Mouse (Mus musculus) kidney, adult 8-10 months (tissue): ENCODE measurements around the gene Best1.
A peak's percentile ranks its signal among the peaks of the same experiment; 100 is the strongest.

Experiments
- DNase-seq, 2 experiments: peaks; one replicate each; pipeline ENCODE4 v3.0.0; 2022

The Best1 gene

DNA sequence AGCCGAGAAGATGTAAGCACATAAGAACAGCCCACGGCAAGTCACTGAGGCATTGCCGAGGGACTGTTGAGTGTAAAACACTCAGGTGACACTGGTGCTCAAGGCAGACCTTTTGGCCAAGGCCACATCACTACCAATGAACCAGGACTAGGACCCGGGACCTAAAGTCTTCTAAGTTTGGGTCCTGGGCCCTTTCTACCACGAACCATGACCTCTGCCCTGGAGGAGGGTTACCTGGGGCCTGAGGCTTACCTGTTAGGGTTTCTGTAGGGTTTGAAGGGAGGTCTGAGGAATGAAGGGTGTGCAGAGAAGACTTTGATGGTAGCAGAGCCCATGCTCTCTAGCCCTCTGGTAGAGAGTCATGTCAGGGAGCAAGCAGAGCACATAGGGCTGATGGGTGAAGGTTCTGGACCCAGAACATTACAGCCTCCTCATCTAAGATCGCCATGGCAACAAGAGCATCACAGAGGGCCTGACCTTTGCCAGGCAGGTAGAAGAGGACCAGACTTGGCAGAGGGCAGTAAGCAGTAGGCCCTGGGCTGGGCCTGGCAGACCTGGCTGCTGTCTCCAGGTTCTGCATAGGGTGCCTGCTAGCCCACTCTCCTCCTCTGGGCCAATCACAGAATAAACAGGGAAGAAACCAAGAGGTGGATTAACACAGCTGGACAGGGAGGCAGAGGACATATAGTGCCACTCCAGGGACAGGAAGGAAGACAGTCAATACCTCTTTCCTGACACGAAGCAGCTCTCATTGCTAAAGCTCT lies at the start of gene Best1, which contains the start of gene Rab3il1:
Gene Best1, minus strand, starts transcription at position 428 of the 764 bp plus-strand sequence.
Gene Rab3il1, plus strand, starts transcription at position 464 of the 764 bp plus-strand sequence.
- DNase-seq: no peak

DNA sequence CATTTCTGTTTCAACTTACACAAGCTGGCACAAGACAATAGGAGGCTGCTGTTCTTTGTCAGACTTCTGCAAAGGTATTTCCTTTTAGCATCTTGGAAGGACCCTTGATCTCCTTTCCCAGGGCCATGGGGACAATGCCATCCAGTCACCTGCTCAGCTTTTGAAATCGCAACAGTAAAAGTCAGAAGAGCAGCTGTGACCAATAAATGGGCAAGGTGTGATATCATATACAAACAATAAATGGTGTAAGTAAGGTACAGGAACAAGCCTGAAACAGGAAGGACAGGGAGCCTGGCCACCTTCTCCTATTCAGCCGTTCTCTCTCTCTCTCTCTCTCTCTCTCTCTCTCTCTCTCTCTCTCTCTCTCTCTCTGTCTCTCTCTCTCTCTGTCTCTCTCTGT lies 49.0 kb upstream of the Best1 start:
- DNase-seq: no peak

GRCm38 (mm10) chr19:10049533-10049932 lies 48.1 kb upstream of the Best1 start:
- no peak for DNase-seq

DNA sequence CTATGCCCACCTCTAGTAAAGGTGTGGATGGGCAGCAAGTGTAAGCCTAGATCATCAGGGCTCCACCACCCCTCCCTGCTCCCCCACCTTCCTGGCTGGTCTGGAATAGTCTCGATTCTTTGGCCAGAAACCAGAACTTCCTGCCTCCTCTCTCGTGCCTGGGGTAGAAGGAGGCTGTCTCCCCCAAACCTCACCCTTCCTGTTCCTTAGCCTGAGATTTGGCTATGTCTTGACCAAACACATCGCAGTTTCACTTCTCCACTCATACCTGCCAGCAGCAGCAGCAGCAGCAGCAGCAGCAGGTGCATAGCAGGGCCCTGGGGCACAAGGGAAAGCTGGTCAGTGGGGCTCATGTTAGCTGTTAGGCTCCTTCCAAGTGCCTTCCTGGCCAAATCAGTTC lies 45.5 kb upstream of the Best1 start:
- no peak for DNase-seq

GRCm38 (mm10) chr19:10046346-10046745 lies 44.9 kb upstream of the Best1 start:
- peak; percentile 78 to 82 for DNase-seq

GRCm38 (mm10) chr19:10045707-10046106 lies 44.3 kb upstream of the Best1 start:
- DNase-seq: no peak

GRCm38 (mm10) chr19:10043643-10044042 lies 42.2 kb upstream of the Best1 start:
- DNase-seq: peak; percentile 77 to 81

DNA sequence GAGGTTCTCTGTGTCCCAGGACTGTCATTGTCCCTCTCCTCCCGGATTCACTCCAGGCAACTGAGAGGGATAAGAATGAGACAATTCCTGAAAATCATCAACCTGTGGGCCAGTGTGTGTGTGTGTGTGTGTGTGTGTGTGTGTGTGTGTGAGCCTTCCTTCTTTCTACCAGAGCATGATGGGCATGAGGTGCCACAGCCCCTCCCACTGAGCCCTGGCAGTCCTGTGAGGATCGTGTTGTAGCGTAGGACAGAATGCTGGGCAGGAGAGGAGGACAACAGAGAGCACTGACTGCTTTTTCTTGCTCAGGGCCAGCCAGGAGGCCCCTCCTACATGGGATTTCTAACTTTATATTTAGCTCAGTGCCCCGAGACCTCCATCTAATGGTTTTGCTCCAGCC lies 41.4 kb upstream of the Best1 start:
- no peak for DNase-seq

- no peak for DNase-seq
Observed at GRCm38 (mm10) chr19:10042232-10042631, 40.8 kb upstream of the Best1 start.

DNA sequence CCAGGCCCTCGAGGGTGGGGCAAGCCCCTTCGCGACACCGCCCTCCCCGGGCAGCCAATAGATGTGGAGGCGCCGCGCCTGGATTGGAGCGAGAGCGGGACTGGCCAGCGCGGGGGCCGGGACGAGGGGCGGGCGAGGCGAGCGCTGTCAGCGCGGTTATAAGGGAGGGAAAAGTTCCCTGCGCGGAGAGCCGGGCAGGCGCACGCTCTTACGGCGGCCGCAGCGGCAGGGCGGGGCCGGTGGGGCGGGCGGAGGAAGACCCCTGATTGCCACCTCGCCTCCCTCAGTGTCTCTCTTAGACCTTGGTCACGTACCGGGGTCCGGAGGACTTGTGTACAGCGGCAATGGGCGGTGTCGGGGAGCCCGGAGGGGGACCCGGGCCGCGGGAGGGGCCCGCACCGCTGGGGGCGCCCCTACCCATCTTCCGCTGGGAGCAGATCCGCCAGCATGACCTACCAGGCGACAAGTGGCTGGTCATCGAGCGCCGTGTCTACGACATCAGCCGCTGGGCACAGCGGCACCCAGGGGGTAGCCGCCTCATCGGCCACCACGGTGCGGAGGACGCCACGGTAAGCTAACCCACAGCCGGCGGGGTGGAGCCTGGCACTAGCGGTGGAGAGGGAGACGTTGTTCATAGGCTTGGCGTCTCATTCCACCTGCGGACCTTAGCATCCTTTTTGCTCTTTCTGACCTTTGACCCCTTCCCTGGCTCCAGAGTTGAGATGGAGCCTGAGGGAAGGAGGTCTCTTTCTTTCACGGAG lies 40.1 kb upstream of the Best1 start, which contains the start of gene Fads3:
Gene Fads3, plus strand, starts transcription at position 182 of the 761 bp plus-strand sequence.
- DNase-seq: peak; percentile 82 to 84

DNA sequence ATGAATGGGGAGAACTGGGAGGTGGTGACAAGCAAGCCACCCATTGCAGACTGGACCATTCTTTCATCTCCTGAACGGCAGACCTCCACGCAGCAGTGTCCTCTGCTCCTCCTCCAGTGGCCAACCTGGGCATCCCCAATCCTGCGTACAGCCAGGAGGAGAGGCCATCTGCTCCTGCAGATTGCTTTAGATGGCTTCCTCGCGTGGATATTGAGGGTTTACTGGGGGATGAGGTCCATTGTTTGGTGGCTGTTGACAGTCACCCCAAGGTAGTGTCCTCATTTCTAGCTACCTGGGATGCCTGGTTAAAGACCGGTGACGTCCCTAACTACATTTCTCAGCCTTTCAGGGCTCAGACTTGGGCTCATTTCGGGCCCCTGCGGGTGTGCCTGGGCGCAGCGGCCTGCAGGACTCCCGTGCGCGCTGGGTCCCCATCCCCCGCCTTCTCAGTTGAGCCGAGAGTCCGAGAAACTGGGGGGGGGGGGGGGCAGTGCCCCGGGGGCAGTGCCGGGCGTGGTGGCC lies 39.5 kb upstream of the Best1 start:
- DNase-seq: no peak

GRCm38 (mm10) chr19:10039615-10040014 lies 38.2 kb upstream of the Best1 start:
- peak in 1 of 2 experiments; percentile 53 for DNase-seq

GRCm38 (mm10) chr19:10038910-10039309 lies 37.5 kb upstream of the Best1 start:
- peak; percentile 64 to 71 for DNase-seq

DNA sequence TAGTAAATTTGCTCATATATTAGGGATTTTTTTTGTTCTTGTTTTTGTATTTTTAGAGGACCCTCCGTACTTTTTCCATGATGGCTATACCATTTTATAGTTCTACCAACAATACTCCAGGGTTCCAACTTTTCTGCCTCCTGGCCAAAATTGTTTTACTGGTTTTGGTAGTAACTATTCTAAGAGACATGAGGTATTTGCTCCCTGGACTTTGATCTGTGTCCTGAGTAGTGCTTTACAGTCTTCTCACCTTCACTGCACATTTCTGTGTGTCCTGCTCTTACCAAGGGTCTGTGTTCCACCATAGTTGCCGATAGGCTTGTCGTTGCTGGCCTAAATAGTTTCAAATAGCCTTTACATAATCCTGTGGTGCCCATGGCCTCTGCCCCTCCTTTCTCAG lies 36.9 kb upstream of the Best1 start:
- peak in 1 of 2 experiments; percentile 73 for DNase-seq

GRCm38 (mm10) chr19:10037534-10037933 lies 36.1 kb upstream of the Best1 start:
- DNase-seq: peak; percentile 67 to 69

DNA sequence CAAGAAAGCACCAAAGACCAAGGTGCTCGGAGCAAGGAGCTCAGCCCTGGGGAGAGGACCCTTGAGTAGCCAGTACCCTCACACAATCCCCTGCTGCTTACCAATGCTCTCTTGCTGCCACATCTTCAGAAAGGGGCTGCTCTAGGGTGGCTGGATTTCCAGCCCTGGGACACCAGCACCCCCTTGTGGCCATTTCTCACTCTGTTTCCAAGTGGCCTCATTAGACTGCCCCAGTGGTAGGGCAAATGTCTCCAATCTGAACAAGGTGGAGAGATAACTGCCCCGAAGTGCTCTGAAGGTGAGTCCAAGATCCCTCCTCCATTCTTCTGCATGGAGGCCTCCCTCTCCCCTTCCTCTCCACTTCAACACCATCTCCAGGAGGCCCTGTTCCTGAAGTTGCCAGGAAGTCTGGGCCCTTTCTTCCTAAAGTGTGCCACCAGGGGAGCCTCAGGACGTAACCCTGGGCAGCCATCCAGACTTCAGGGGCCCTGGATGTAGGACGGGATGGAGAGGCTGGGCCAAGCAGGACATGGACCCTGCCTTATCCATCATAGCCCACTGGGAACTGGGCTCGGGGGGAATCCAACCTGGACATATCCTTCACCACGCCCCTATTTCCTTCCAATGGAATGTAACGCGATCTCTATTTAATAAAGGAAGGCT lies 33.5 kb upstream of the Best1 start:
- DNase-seq: peak in 1 of 2 experiments; percentile 88

DNA sequence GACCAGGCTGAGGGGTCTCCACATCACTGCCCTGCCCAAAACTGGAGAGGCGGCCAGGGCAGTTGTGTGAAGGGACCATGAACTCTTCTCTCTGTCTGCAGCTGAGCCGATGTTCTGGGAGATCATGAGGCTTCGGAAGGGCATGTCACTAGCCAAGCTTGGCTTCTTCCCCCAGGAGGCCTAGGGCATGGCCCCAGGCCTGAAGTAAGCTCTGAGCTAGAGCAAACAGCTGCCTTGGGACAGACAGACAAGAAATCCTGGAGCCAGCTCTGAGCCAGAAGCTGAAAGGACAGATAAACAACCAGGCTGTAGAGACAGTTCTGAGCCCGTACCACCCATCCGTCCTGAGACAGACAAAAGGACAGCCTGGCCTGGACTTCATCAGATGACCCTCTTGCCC lies 32.9 kb upstream of the Best1 start:
- DNase-seq: no peak

DNA sequence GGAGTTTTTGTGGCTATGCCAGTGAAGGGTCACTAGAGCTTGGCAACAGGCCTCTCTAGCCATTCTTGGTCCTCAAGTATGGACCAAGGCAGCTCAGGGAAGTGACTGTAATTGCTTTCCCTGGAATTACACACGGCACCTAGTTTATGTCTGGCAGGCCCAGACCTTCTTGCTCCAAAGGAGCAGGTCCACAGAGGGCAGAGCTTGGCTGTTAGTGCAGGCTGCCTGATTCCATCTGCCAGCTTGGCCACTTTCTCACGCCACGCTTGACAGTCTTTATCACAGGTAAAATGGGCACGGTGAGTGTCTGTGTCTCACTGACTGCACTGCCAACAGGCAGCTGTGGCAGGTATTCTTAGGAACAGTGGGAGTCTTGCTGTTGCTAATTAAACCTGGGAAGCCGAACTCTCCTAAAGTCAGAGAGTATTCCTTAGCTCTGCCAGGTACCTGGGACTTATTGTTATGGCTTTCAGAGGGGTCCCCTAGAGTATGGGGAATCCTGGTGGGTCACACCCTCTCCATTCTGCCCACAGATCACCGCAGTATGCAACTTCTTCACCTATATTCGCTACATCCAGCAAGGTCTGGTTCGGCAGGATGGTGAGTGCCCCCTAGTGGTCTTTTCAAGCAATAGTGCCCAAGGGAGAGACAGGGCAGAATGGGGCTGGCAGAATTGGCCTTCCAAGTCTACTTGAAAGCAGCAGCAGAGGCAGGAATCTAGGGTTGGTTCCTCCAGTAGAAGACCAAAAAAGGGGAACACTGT lies 32.0 kb upstream of the Best1 start:
- peak; percentile 65 to 67 for DNase-seq

DNA sequence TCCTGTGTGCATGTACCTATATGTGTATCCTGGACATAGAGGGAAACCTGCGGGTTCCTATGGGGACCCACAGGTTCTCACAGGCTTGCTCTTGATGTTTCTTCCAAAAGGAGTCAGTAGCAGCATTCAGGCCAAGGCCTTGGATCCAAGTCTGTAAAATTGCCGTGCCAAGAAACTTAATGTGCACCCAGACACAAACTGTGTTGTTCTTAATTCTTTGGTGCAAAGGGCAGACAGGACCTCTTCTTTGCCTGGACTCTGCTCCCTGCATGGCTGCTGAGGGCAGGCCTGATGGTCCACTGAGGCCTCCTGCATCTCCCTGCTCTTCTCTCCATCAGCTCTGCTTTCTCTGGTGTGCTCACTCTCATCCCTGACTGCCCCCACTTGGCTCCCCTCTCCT lies 28.3 kb upstream of the Best1 start:
- peak; percentile 68 to 82 for DNase-seq

DNA sequence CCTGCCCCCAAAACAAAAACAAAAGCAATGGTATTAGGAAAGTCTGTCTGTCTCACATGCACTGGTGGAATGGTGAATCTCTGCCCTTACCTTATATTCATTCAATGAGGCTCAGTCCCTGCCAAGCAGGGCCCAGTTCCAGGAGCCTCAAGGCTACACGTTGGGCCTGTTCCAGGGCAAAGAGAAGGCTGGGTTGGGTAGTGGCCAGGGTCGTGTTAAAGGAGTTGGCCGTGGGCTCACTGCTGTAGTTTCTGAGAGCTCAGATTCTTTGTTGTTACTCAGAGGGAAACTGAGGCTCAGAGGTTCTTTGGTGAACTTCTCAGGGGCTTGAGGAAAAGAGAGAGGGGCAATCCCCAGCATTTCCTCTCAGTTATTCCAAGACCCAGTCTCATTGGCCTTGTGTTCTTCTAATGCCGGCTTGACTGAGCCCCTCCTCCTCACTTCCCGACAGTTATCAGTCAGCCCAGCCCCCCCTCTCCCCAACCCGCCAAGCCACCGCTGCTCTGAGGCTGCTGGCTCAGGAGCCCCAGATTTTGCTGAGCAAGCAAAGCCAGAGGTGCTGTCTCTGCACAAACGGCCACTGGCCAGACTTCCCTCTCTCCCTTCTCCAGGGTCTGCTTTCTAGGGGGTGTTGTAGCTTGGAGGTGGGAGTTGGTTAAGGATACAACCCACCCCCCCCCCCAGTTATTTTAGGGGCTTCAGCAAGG lies 23.9 kb upstream of the Best1 start:
- peak; percentile 70 to 72 for DNase-seq

DNA sequence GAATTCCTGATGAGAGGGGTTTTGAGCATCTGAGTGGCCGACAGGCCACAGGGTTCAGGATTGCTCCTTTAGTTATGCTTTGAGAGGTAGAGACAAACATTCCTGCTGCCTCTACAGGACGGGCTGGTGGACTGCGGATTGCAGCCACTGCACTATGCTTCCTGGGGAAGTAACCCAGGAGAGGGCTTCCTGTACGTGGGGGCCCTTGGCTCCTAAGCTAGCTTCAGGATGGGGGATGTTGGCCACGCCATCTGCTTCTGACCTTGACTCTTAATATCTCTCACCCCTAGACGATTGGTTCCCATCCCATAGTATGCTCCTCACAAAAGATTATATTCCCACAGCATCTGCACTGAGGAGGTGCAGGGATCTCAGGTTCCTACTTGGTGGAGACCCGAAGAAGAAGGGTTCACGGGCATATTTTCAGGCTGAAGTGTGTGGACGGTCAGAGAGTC lies 21.9 kb upstream of the Best1 start:
- no peak for DNase-seq
